Mouse (Mus musculus): Measurements from ENCODE around the gene Ypel5. TPM values are rescaled to one million over a fixed set of nuclear protein-coding genes. Genes with fewer than 3 reads are reported as not detected.

Gene Ypel5
- polyA plus RNA-seq, 2 experiments: 30.4 to 87.9 TPM

- H3K4me3 ChIP-seq (ENCODE audit: insufficient read depth in 1 of 2, low read depth in 2 of 2, low read length in 2 of 2): no peak overlapping the region
- DNase-seq (ENCODE audit: low read depth in 3 of 3, low spot score in 3 of 3): no peak
- no peaks in the 10 kb centered on the region for H3K9me3 ChIP-seq (ENCODE audit: control insufficient read depth, low read length)
- 62% methylated on average over 6 of the region's 6 CpGs for WGBS (ENCODE audit: insufficient replicate concordance)
- H3K9ac ChIP-seq (replicated peaks): no peak overlapping the region
- H3K27me3 ChIP-seq (ENCODE audit: control insufficient read depth, insufficient read depth, low read length): no peaks in the 10 kb centered on the region
- H3K4me2 ChIP-seq (ENCODE audit: low read depth): no peak overlapping the region
- H3K36me3 ChIP-seq (replicated peaks; ENCODE audit: control insufficient read depth, insufficient read depth, low read depth): no peaks in the 10 kb centered on the region
- TF ChIP-seq EP300 (IDR thresholded peaks at IDR 0.05; ENCODE audit: low read depth) (no peak), CTCF (IDR thresholded peaks at IDR 0.05; ENCODE audit: low read depth) (no peak)
- no peaks in the 10 kb centered on the region for H3K4me1 ChIP-seq (replicated peaks; ENCODE audit: control insufficient read depth in 2 of 2, insufficient read depth in 2 of 2, low read length in 1 of 2)
- no peak overlapping the region for H3K27ac ChIP-seq
- no peak for ATAC-seq (ENCODE audit: insufficient read depth)
Measured at GRCm38 (mm10) chr17:72891556-72891955, 55.3 kb downstream of the Ypel5 start.

- WGBS (ENCODE audit: insufficient replicate concordance): 64% methylated on average over 3 of the region's 3 CpGs
- no peak for ATAC-seq (ENCODE audit: insufficient read depth)
- H3K27ac ChIP-seq: no peak overlapping the region
Measured at GRCm38 (mm10) chr17:72895506-72895905, 59.3 kb downstream of the Ypel5 start.

GRCm38 (mm10) chr17:72897076-72897475 lies 60.8 kb downstream of the Ypel5 start:
- H3K4me1 ChIP-seq (replicated peaks; ENCODE audit: control insufficient read depth in 2 of 2, insufficient read depth in 2 of 2, low read length in 1 of 2): no peaks in the 10 kb centered on the region
- no peak overlapping the region for H3K4me3 ChIP-seq (ENCODE audit: insufficient read depth in 1 of 2, low read depth in 2 of 2, low read length in 2 of 2)
- ATAC-seq (ENCODE audit: insufficient read depth): no peak
- DNase-seq (ENCODE audit: low read depth in 3 of 3, low spot score in 3 of 3): no peak
- no peaks in the 10 kb centered on the region for H3K27me3 ChIP-seq (ENCODE audit: control insufficient read depth, insufficient read depth, low read length)
- no peaks in the 10 kb centered on the region for H3K9me3 ChIP-seq (ENCODE audit: control insufficient read depth, low read length)
- WGBS (ENCODE audit: insufficient replicate concordance): 63% methylated on average over 7 of the region's 7 CpGs
- H3K4me2 ChIP-seq (ENCODE audit: low read depth): no peak overlapping the region
- H3K27ac ChIP-seq: no peak overlapping the region
- TF ChIP-seq EP300 (IDR thresholded peaks at IDR 0.05; ENCODE audit: low read depth): no peak
- no peak for TF ChIP-seq CTCF (IDR thresholded peaks at IDR 0.05; ENCODE audit: low read depth)
- no peaks in the 10 kb centered on the region for H3K36me3 ChIP-seq (replicated peaks; ENCODE audit: control insufficient read depth, insufficient read depth, low read depth)
- no peak overlapping the region for H3K9ac ChIP-seq (replicated peaks)

More at GRCm38 (mm10) chr17:72895506-72895905, 59.3 kb downstream of the Ypel5 start:
- no peak overlapping the region for H3K4me3 ChIP-seq (ENCODE audit: insufficient read depth in 1 of 2, low read depth in 2 of 2, low read length in 2 of 2)
- H3K4me1 ChIP-seq (replicated peaks; ENCODE audit: control insufficient read depth in 2 of 2, insufficient read depth in 2 of 2, low read length in 1 of 2): no peaks in the 10 kb centered on the region
- no peaks in the 10 kb centered on the region for H3K27me3 ChIP-seq (ENCODE audit: control insufficient read depth, insufficient read depth, low read length)
- no peak overlapping the region for H3K9ac ChIP-seq (replicated peaks)
- H3K36me3 ChIP-seq (replicated peaks; ENCODE audit: control insufficient read depth, insufficient read depth, low read depth): no peaks in the 10 kb centered on the region
- no peak overlapping the region for H3K4me2 ChIP-seq (ENCODE audit: low read depth)
- TF ChIP-seq CTCF (IDR thresholded peaks at IDR 0.05; ENCODE audit: low read depth): no peak
- no peak for TF ChIP-seq EP300 (IDR thresholded peaks at IDR 0.05; ENCODE audit: low read depth)
- no peak for DNase-seq (ENCODE audit: low read depth in 3 of 3, low spot score in 3 of 3)
- H3K9me3 ChIP-seq (ENCODE audit: control insufficient read depth, low read length): no peaks in the 10 kb centered on the region

GRCm38 (mm10) chr17:72897961-72898360 lies 61.7 kb downstream of the Ypel5 start:
- no peaks in the 10 kb centered on the region for H3K4me1 ChIP-seq (replicated peaks; ENCODE audit: control insufficient read depth in 2 of 2, insufficient read depth in 2 of 2, low read length in 1 of 2)
- 61% methylated on average over 5 of the region's 5 CpGs for WGBS (ENCODE audit: insufficient replicate concordance)
- H3K9ac ChIP-seq (replicated peaks): no peak overlapping the region
- H3K9me3 ChIP-seq (ENCODE audit: control insufficient read depth, low read length): no peaks in the 10 kb centered on the region
- TF ChIP-seq CTCF (IDR thresholded peaks at IDR 0.05; ENCODE audit: low read depth) (no peak), EP300 (IDR thresholded peaks at IDR 0.05; ENCODE audit: low read depth) (no peak)
- no peaks in the 10 kb centered on the region for H3K27me3 ChIP-seq (ENCODE audit: control insufficient read depth, insufficient read depth, low read length)
- DNase-seq (ENCODE audit: low read depth in 3 of 3, low spot score in 3 of 3): no peak
- H3K4me2 ChIP-seq (ENCODE audit: low read depth): no peak overlapping the region
- H3K36me3 ChIP-seq (replicated peaks; ENCODE audit: control insufficient read depth, insufficient read depth, low read depth): no peaks in the 10 kb centered on the region
- H3K4me3 ChIP-seq (ENCODE audit: insufficient read depth in 1 of 2, low read depth in 2 of 2, low read length in 2 of 2): no peak overlapping the region
- no peak for ATAC-seq (ENCODE audit: insufficient read depth)
- H3K27ac ChIP-seq: no peak overlapping the region

GRCm38 (mm10) chr17:72898775-72899174 lies 62.5 kb downstream of the Ypel5 start:
- 48% methylated on average over 3 of the region's 3 CpGs for WGBS (ENCODE audit: insufficient replicate concordance)
- no peak overlapping the region for H3K4me2 ChIP-seq (ENCODE audit: low read depth)
- H3K4me3 ChIP-seq (ENCODE audit: insufficient read depth in 1 of 2, low read depth in 2 of 2, low read length in 2 of 2): no peak overlapping the region
- no peaks in the 10 kb centered on the region for H3K36me3 ChIP-seq (replicated peaks; ENCODE audit: control insufficient read depth, insufficient read depth, low read depth)
- ATAC-seq (ENCODE audit: insufficient read depth) (no peak), DNase-seq (ENCODE audit: low read depth in 3 of 3, low spot score in 3 of 3) (no peak)
- H3K9me3 ChIP-seq (ENCODE audit: control insufficient read depth, low read length): no peaks in the 10 kb centered on the region
- H3K9ac ChIP-seq (replicated peaks): no peak overlapping the region
- no peak overlapping the region for H3K27ac ChIP-seq
- H3K27me3 ChIP-seq (ENCODE audit: control insufficient read depth, insufficient read depth, low read length): no peaks in the 10 kb centered on the region
- no peaks in the 10 kb centered on the region for H3K4me1 ChIP-seq (replicated peaks; ENCODE audit: control insufficient read depth in 2 of 2, insufficient read depth in 2 of 2, low read length in 1 of 2)
- TF ChIP-seq EP300 (IDR thresholded peaks at IDR 0.05; ENCODE audit: low read depth) (no peak), CTCF (IDR thresholded peaks at IDR 0.05; ENCODE audit: low read depth) (no peak)

Other genes with a start within 250 kb of the Ypel5 start
- 0.02 TPM in 1 of 2 replicates, not detected in the other for gene Alk, start 231.8 kb upstream of the Ypel5 start, polyA plus RNA-seq (2012; rRNA removed)
- gene Alk, start 231.8 kb upstream of the Ypel5 start, polyA plus RNA-seq (2014; fragmentation: Nextera tagmentation; extraction: Ambion mirVana): 0.03 and 0.04 TPM in 2 replicates
- 6.2 and 7.3 TPM in 2 replicates for gene Lbh, start 81.9 kb downstream of the Ypel5 start, polyA plus RNA-seq (2012; rRNA removed)
- 0.76 and 0.85 TPM in 2 replicates for gene Lbh, start 81.9 kb downstream of the Ypel5 start, polyA plus RNA-seq (2014; fragmentation: Nextera tagmentation; extraction: Ambion mirVana)